Mouse (Mus musculus): Measurements from ENCODE around the gene Rasgrp4.
"Not testable (repeated sequence)": the region's sequence is repeated elsewhere in the genome, so short reads cannot be mapped to it uniquely, and the experiment has no call there.

Rasgrp4 gene

DNA sequence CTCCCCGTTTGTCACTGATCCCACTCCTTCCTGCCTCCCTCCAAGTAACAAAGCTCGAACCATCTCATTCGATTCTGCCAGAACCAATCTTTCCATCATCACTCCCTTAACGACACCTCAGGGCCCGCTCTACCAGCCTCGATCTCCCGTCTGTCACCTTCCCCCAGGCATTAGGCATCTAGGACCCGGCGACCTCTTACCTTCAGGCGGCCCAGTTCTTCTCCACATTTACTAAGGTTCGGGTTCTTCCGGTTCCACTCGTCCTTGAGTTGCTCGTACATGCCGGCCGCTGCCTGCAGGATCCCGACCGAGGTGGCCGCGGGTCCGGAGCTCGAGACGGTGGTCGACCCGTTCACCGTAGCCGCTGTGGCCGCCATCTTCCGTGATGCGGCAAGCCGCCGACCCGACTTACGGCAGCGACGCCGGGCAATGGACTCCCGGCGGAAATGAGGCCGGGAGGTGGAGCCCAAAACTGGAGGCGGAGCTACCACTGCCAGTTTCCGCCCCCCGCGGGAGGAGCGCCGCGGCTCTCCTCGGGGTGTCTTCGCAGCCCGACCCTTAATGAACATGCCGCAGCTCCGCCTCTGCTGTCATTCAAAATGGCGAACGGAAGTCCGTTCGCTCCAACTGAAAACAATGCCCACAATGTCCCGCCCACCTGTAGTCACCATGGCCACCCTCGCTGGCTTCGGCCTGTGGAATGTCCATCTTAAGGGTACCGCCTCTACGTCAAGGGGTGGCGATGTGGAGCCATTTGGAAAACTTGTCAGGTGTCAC lies 45.6 kb downstream of the Rasgrp4 start, which contains the start of gene Psmd8:
Gene Psmd8, minus strand, starts transcription at position 625 of the 777 bp plus-strand sequence.
- peak; percentile 98 for DNase-seq

DNA sequence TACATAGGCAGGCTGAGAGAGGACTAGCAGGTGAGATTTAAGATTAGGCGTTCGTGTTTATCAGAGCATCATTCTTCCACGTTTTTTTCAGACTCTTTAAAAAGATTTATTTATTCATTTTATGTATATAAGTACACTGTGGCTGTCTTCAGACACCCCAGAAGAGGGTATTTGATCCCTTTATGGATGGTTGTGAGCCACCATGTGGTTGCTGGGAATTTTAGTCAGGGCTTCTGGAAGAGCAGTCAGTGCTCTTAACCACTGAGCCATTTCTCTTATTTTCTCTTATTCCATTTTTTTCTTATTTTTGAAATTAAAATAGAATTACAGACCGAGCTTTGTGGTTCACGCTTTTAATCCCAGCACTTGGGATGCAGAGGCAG lies 46.2 kb downstream of the Rasgrp4 start:
- DNase-seq: no peak

DNA sequence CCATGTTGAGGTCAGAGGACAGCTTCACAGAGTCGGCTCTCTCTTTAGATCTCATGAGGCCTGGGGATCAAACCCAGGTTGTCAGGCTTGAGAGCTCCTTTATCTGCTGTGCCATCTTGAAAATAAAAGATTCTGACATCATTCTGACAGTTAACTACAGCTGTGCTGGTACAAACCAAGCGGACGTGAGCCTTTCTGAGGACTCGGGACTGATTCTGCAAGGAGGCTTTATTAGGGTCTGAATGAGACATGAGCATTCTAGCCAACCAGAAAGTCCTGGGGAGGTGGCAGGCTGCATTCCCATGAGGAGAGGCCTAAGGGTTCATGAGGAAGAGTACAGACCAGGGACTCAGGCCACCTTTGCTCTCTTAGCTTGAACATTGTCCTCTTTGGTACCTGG lies 46.7 kb downstream of the Rasgrp4 start:
- DNase-seq: peak; percentile 54

DNA sequence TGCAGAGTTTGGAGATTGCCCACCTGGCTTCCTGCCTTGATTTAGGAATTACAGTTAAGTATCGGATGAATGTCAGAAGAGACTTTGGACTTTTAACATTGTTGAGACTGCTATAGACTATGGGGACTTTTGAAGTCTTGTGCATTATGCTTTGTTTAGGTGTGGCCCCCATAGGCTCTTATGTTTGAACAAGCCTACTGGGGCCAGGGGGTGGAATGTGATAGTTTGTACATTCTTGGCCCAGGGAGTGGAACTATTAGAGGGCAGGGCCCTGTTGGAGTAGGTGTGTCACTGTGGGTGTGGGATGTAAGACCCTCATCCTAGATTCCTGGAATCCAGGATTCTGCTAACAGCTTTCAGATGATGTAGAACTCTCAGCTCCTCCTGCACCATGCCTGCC lies 59.6 kb downstream of the Rasgrp4 start:
- DNase-seq: not testable (repeated sequence)

DNA sequence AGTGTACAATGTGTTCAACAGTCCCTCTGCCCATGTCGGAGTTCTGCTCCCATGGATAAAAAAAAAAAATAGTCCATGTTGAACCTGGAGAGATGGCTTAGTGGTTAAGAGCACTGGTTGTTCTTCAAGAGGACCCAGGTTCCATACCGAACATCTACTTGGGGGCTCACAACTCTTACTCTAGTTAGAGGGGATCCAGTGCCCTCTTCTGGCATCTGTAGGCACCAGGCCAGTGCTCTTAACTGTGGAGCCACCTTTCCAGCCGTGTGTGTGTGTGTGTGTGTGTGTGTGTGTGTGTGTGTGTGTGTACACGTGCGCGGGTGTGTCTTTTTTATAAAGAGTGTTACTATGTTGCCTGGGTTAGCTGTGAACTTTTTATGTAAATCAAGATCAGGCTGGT lies 67.9 kb downstream of the Rasgrp4 start:
- DNase-seq: no peak
